Mouse (Mus musculus) mouse embryonic stem cell (cell line): Measurements from ENCODE around the gene Egln1.

Experiments used
- in situ Hi-C, 2 experiments: fragments of 300-500 bp; cut with MboI; formaldehyde crosslinking; loops; 1 replicate in 1 of 2; 3 replicates in 1 of 2; pipeline ENCODE4 v1.14.3; 2019 to 2020; ENCODE audit warnings: low sequenced_read_pairs in 2 of 2, low pct_unique_long_range_greater_than_20kb in 1 of 2, mixed read lengths in 1 of 2; ENCODE audit not compliant: unreplicated experiment in 1 of 2

Gene Egln1

GRCm38 (mm10) chr8:124949209-124950068, at the start of gene Egln1:
Gene Egln1 (minus strand): TSS chr8:124949324.
- in situ Hi-C loops = no loop called here

- in situ Hi-C loops = no loop called here
Observed at GRCm38 (mm10) chr8:124995776-124996175, 46.7 kb upstream of the Egln1 start.

GRCm38 (mm10) chr8:124991668-124991926, 42.5 kb upstream of the Egln1 start:
- in situ Hi-C loops = no loop called here

GRCm38 (mm10) chr8:124990923-124991667, 42.0 kb upstream of the Egln1 start:
- in situ Hi-C loops = no loop called here

GRCm38 (mm10) chr8:124980828-124981227, 31.7 kb upstream of the Egln1 start:
- in situ Hi-C loops = no loop called here

GRCm38 (mm10) chr8:124980036-124980435, 30.9 kb upstream of the Egln1 start:
- in situ Hi-C loops = no loop called here

GRCm38 (mm10) chr8:124978026-124978425, 28.9 kb upstream of the Egln1 start:
- in situ Hi-C loops = no loop called here

- in situ Hi-C loops = no loop called here
Observed at GRCm38 (mm10) chr8:124976211-124976610, 27.1 kb upstream of the Egln1 start.

- in situ Hi-C loops = no loop called here
Observed at GRCm38 (mm10) chr8:124974254-124974653, 25.1 kb upstream of the Egln1 start.

- in situ Hi-C loops = no loop called here
Observed at GRCm38 (mm10) chr8:124973221-124973620, 24.1 kb upstream of the Egln1 start.

GRCm38 (mm10) chr8:124970312-124970933, 21.3 kb upstream of the Egln1 start:
- in situ Hi-C loops = no loop called here

GRCm38 (mm10) chr8:124964966-124965365, 15.8 kb upstream of the Egln1 start:
- in situ Hi-C loops = no loop called here

- in situ Hi-C loops = no loop called here
Observed at GRCm38 (mm10) chr8:124963246-124963645, 14.1 kb upstream of the Egln1 start.

GRCm38 (mm10) chr8:124960226-124960880, 11.2 kb upstream of the Egln1 start:
- in situ Hi-C loops = no loop called here

- in situ Hi-C loops = no loop called here
Observed at GRCm38 (mm10) chr8:124959462-124960225, 10.5 kb upstream of the Egln1 start.

- in situ Hi-C loops = no loop called here
Observed at GRCm38 (mm10) chr8:124954572-124955082, 5.5 kb upstream of the Egln1 start.

- in situ Hi-C loops = no loop called here
Observed at GRCm38 (mm10) chr8:124953188-124953587, 4.1 kb upstream of the Egln1 start.

- in situ Hi-C loops = no loop called here
Observed at GRCm38 (mm10) chr8:124950865-124951264, 1.7 kb upstream of the Egln1 start.
